Mouse (Mus musculus) liver, embryonic 15.5 days (tissue): ENCODE data around the gene Luc7l3. TPM values are rescaled to one million over a fixed set of nuclear protein-coding genes. Genes with fewer than 3 reads are reported as not detected.
A peak's percentile ranks its signal among the peaks of the same experiment; 100 is the strongest.

ENCODE experiments used
- ATAC-seq: fragments of 200-750 bp; cut with Nextera tagmentation; 2 replicates; pipeline ENCODE4 v1.8.0; 2017; ENCODE audit warnings: moderate number of reproducible peaks, mild to moderate bottlenecking, moderate library complexity; ENCODE audit not compliant: insufficient read depth
- H3K27ac ChIP-seq: fragments of 300-500 bp; sonication (generic); replicated peaks from 2 replicates; pipeline ENCODE4 v1.5.1; 2015; ENCODE audit warnings: mild to moderate bottlenecking, inconsistent platforms
- H3K27me3 ChIP-seq: fragments of 300-500 bp; sonication (generic); 2 replicates; pipeline ENCODE4 v1.6.1; 2015; ENCODE audit warnings: mild to moderate bottlenecking, inconsistent platforms
- H3K36me3 ChIP-seq: fragments of 300-500 bp; sonication (generic); replicated peaks from 2 replicates; pipeline ENCODE4 v1.6.1; 2015; ENCODE audit warnings: moderate library complexity, mild to moderate bottlenecking, inconsistent platforms
- H3K4me1 ChIP-seq: fragments of 300-500 bp; sonication (generic); replicated peaks from 2 replicates; pipeline ENCODE4 v1.6.1; 2015; ENCODE audit warnings: inconsistent platforms
- H3K4me2 ChIP-seq: fragments of 300-500 bp; sonication (generic); 2 replicates; pipeline ENCODE4 v1.6.1; 2015; ENCODE audit warnings: moderate library complexity, mild to moderate bottlenecking, inconsistent platforms
- H3K4me3 ChIP-seq: fragments of 300-500 bp; sonication (generic); replicated peaks from 2 replicates; pipeline ENCODE4 v1.5.1; 2015; ENCODE audit warnings: mild to moderate bottlenecking, inconsistent platforms
- H3K9ac ChIP-seq: fragments of 300-500 bp; sonication (generic); 2 replicates; pipeline ENCODE4 v1.6.1; 2015; ENCODE audit warnings: moderate library complexity, mild to moderate bottlenecking, inconsistent platforms
- H3K9me3 ChIP-seq: fragments of 300-500 bp; sonication (generic); replicated peaks from 2 replicates; pipeline ENCODE4 v1.6.1; 2016; ENCODE audit warnings: inconsistent platforms
- WGBS: fragments of 180-500 bp; shearing (Covaris S2); methylation state at CpG from one replicate; pipeline ENCODE4 v1.1.7; 2015; ENCODE audit warnings: mixed read lengths; ENCODE audit not compliant: insufficient replicate concordance; 5-methylcytosine and 5-hydroxymethylcytosine counted together
- polyA plus RNA-seq: library from polyadenylated mRNA; unstranded; fragments of >200 nt; fragmentation: Nextera tagmentation; extraction: Ambion mirVana; gene quantifications from 2 replicates; pipeline ENCODE4 v1.2.1, GENCODE M21; 2015

The Luc7l3 gene
- polyA plus RNA-seq, 1 experiment from 2014 or later, result 36.8 TPM

DNA sequence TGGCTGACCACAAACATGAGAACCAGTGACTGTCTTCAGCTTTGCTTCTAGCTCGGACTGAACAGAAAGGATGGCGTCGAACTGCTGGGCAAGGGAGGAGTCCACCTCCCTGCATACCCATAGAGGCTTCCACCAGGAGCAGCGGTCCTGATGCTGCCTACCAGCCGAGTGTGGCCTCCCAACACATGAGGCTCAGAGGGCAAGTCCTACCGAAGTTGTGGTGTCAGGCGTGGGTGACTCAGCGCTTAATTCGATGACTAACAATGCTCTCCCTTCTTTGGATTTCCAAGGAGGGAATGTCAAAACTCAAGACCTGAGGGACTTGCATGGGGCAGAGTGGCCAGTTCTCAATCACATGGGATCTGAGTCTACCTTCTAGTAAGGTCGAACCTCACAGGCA lies 68.1 kb downstream of the Luc7l3 start:
- H3K27me3 ChIP-seq, result peaks cover 40% of the 10 kb centered on the region
- 57% methylated on average over 10 of the region's 10 CpGs for WGBS
- no peak overlapping the region for H3K9ac ChIP-seq
- no peaks in the 10 kb centered on the region for H3K36me3 ChIP-seq
- H3K4me3 ChIP-seq, result no peak overlapping the region
- H3K4me1 ChIP-seq, result peaks cover 5% of the 10 kb centered on the region; the same call in 1 of the 2 replicates
- no peak for ATAC-seq
- no peak overlapping the region for H3K4me2 ChIP-seq
- H3K9me3 ChIP-seq, result no peaks in the 10 kb centered on the region
- no peak overlapping the region for H3K27ac ChIP-seq

DNA sequence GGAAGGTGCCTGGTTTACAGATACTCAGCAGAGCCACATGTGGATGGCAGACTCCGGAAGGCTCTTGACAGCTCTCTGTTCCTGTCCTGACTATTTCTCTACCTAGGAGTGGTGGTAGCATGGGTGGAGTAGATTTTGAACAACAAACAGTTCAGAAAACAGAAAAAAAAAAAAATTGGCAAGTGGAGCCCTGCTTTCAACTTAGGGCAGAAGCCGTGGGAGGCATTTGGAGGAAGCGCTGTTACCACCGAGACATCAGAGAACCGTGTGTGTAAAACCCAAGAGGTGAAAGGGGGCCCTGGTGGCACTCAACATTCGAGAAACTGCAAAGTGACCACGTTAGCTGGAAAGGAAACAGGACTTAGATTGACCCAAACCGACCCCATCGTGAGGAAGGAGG lies 68.6 kb downstream of the Luc7l3 start:
- Histone ChIP-seq H3K4me3 (no peak overlapping the region), H3K27ac (no peak overlapping the region), H3K9me3 (no peaks in the 10 kb centered on the region), H3K4me1 (peaks cover 5% of the 10 kb centered on the region; the same call in 1 of the 2 replicates), H3K36me3 (no peaks in the 10 kb centered on the region), H3K9ac (no peak overlapping the region), H3K4me2 (no peak overlapping the region), H3K27me3 (peaks cover 40% of the 10 kb centered on the region)
- 61% methylated on average over 9 of the region's 9 CpGs for WGBS
- ATAC-seq, result no peak

DNA sequence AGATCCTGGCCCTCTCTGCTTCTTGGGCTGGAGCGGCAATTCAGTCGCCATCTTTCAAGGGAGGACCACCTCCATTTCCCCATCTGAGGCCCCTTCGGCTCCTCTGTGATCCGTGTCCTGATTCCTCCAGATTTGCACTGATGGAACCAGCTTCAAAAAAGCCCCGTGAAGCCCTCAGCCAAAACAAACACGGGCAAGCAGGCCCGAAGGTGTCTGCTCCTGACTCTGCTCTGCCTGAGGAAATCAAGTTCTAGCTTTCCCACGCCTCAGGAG lies 75.1 kb downstream of the Luc7l3 start:
- no peak overlapping the region for H3K27ac ChIP-seq
- ATAC-seq, result no peak
- 65% methylated on average over 8 of the region's 8 CpGs for WGBS

DNA sequence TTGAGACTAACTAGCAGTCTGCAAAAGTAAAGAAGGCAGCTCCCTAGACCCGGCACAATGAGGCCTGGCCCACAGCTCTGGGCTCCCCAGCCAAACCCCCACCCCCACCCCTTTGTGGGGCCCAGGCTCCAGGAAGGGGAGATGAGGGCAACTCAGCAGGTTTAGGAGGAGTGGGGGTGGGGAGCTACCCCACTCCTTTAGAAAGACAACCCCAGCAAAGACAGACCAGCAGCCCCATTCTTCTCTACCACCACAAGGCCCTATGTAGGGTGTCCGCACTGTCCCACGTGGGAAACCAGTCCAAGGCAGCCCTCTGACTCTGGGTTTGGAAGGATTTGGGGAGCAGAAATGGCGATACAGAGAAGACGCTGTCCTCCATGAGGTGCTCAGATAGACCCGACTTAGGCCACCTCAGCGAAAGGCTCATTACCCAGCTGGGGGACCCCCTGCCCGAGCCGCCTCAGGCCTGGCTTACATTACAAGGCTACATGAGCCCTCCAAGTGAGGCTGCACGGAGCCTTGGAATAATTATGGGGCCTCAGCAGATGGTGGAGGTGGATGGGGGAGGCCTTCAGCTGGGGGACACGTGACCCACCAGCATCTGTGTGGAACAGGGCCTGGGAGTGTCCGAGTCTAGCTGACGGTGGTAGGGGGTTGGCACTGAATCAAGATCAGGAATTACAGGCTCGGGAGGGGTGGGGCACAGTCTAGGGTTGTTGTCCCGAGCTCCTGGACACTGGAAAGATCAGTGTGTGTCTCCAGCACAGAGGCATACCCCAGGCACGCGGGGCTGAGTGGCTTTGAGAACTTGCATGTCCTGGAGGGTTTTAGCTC lies 75.6 kb downstream of the Luc7l3 start, which contains the start of gene Wfikkn2:
Wfikkn2 (minus strand) TSS at position 51 of the 834 bp plus-strand sequence.
- Histone ChIP-seq H3K36me3 (no peaks in the 10 kb centered on the region), H3K27me3 (peaks cover 68% of the 10 kb centered on the region), H3K9me3 (no peaks in the 10 kb centered on the region), H3K4me3 (no peak within 1 kb of the TSS), H3K9ac (no peak within 1 kb of the TSS), H3K4me1 (peaks cover 18% of the 10 kb centered on the region), H3K27ac (no peak within 1 kb of the TSS), H3K4me2 (no peak within 1 kb of the TSS)
- no peak for ATAC-seq
- 70% methylated on average over 17 of the region's 17 CpGs for WGBS

More for the DNA sequence above, 75.1 kb downstream of the Luc7l3 start:
- H3K4me3 ChIP-seq, result no peak overlapping the region
- no peak overlapping the region for H3K4me2 ChIP-seq
- H3K36me3 ChIP-seq, result no peaks in the 10 kb centered on the region
- no peaks in the 10 kb centered on the region for H3K9me3 ChIP-seq
- no peak overlapping the region for H3K9ac ChIP-seq
- H3K4me1 ChIP-seq, result peaks cover 18% of the 10 kb centered on the region
- peaks cover 64% of the 10 kb centered on the region for H3K27me3 ChIP-seq

DNA sequence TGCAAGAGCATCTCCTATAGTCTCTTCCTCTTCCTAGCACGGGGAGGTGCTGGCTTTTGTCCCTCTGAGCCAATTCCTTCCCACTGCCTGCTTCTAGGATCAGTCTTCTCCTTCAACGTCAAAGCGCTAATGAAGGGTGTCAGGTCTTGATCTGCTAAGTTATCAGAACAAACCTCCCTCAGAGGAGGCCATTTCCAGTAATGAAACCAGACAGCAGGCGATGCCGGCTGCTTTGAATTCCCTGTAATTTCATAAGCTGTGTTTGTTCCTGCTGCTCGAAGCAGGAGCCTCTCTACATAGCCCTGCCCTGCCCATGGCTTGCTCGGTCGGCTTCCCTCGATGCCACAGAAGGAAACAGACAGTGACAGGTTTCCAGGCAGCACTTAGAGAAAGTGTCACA lies 77.4 kb downstream of the Luc7l3 start:
- no peak overlapping the region for H3K9ac ChIP-seq
- H3K4me3 ChIP-seq, result no peak overlapping the region
- ATAC-seq, result no peak
- 61% methylated on average over 9 of the region's 9 CpGs for whole genome bisulfite sequencing
- no peak overlapping the region for H3K27ac ChIP-seq
- H3K4me1 ChIP-seq, result peaks cover 18% of the 10 kb centered on the region
- no peaks in the 10 kb centered on the region for H3K36me3 ChIP-seq
- peaks cover 61% of the 10 kb centered on the region for H3K27me3 ChIP-seq
- H3K4me2 ChIP-seq, result no peak overlapping the region
- no peaks in the 10 kb centered on the region for H3K9me3 ChIP-seq

DNA sequence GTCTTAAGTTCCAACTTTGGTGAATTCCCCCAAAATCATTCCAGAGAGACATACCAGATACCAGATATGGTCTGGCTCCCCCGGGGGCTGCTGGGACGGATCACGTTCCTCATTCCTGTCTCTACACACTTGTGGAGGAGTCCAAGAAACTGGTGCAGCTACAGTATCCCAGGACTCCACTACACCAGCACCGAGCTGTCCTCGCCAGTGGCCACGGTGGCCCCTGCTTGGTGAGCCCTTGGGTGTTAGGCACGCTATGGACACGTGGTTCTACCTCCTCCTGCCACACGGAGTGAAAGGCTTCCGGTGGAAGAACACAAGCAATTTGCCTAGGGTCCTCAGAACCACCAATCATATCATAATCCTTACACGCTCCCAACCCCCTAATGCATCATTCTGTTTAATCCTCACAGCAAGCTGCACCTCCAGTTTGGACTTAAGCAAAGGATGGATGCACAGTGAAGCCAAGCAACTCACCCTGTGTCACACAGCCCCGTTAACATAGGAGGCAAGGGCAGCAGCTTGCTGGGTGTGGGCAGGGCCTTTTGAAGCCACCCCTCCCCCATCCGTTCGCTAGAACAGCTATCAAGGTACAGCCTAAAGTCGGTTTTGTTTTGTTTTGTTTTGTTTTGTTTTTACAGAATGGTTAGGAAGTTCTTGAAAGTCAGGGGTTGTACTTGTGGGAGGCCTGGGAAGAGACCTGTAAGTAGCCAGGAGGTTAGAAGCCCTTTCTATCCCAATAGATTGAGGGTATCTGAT lies 78.2 kb downstream of the Luc7l3 start:
- WGBS, result 37% methylated on average over 15 of the region's 15 CpGs
- no peak; the same call in 1 of the 2 replicates for ATAC-seq
- H3K4me3 ChIP-seq, result peak overlapping the region; percentile 32

DNA sequence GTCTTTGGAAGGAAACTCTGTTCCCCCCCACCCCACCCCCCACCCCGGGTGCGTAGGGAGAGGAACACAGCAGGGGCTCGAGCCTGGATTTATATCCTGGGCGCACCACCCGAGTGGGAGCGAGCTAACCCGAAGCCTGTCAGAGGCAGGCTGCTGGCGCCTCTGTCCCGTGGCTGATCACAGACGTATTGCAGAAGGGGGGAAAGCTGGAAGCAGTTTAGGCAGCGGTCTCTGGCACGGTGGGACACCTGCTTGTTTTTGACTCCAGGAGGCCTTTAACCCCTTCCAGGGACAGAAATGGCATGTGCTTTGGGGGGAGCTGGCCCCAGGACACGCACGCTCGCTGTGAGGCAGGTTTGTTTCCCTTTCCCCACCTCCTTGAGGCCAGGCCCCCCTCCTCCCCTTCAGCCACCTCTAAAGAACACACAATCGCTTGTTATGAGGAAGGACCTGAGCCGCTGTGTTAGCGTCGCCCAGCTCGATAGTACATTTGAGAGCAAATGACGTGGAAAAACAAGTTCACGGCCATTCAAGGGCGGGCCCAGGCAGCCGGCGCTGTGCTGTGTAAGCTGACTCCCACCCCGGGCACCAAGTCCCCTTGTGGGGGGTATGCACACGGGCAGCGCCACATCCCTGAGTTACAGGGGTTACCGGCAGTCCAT lies 78.9 kb downstream of the Luc7l3 start:
- 15% methylated on average over 29 of the region's 29 CpGs for WGBS
- H3K27ac ChIP-seq, result no peak overlapping the region

More for the DNA sequence above, 78.2 kb downstream of the Luc7l3 start:
- Histone ChIP-seq H3K9me3 (no peaks in the 10 kb centered on the region), H3K4me1 (peaks cover 18% of the 10 kb centered on the region), H3K27ac (no peak overlapping the region), H3K4me2 (peak overlapping the region; percentile 60), H3K9ac (no peak overlapping the region), H3K27me3 (peaks cover 61% of the 10 kb centered on the region), H3K36me3 (no peaks in the 10 kb centered on the region)

DNA sequence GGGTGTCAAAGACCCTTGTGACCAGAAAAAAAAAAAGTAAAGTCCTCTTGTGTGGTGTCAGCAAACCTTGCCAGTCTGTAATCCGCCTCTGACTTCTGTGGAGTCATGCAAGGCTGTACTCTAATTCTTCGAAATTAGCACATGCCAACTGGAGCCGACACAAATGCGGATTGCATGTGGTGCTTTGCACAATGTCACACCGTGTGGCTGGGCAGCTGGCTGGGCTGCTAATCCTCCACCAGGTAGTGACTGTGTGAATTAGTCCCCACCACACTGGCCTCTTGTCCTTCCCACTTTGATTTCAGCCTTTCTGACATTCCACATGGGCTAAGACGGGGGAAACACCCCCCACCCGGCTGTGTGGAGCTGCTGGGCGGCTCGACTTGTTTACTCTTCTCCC lies 82.1 kb downstream of the Luc7l3 start:
- H3K9me3 ChIP-seq, result no peaks in the 10 kb centered on the region
- 47% methylated on average over 9 of the region's 9 CpGs for WGBS
- peaks cover 32% of the 10 kb centered on the region for H3K4me1 ChIP-seq
- H3K27ac ChIP-seq, result no peak overlapping the region
- no peak overlapping the region for H3K4me2 ChIP-seq
- H3K4me3 ChIP-seq, result no peak overlapping the region
- no peak overlapping the region for H3K9ac ChIP-seq
- H3K36me3 ChIP-seq, result no peaks in the 10 kb centered on the region
- ATAC-seq, result no peak
- peaks cover 38% of the 10 kb centered on the region for H3K27me3 ChIP-seq

More for the DNA sequence above, 78.9 kb downstream of the Luc7l3 start:
- ATAC-seq, result 0 out of 2 replicates have a peak, but pooled peaks have one; percentile 32
- Histone ChIP-seq H3K4me2 (peak overlapping the region; percentile 60), H3K9me3 (no peaks in the 10 kb centered on the region), H3K4me3 (peak overlapping the region; percentile 32), H3K36me3 (no peaks in the 10 kb centered on the region), H3K9ac (no peak overlapping the region), H3K4me1 (peaks cover 18% of the 10 kb centered on the region), H3K27me3 (peaks cover 58% of the 10 kb centered on the region)

- Histone ChIP-seq H3K9me3 (no peaks in the 10 kb centered on the region), H3K4me2 (no peak overlapping the region)
- 84% methylated on average over 8 of the region's 8 CpGs for WGBS
Measured at GRCm38 (mm10) chr11:94238786-94239185, 83.0 kb downstream of the Luc7l3 start.

More at GRCm38 (mm10) chr11:94238786-94239185, 83.0 kb downstream of the Luc7l3 start:
- Histone ChIP-seq H3K4me1 (peaks cover 40% of the 10 kb centered on the region), H3K9ac (no peak overlapping the region), H3K27ac (no peak overlapping the region), H3K36me3 (no peaks in the 10 kb centered on the region), H3K27me3 (peaks cover 29% of the 10 kb centered on the region), H3K4me3 (no peak overlapping the region)
- ATAC-seq, result no peak
